Mouse (Mus musculus) hematopoietic multipotent progenitor cell, adult 10-12 weeks (in vitro differentiated cells): Measurements from ENCODE around the gene Zyx. TPM values are rescaled to one million over a fixed set of nuclear protein-coding genes. Genes with fewer than 3 reads are reported as not detected.

Source experiments
- polyA plus RNA-seq: library from polyadenylated mRNA; stranded (reverse); fragments of >175 nt; gene quantifications from 2 replicates; pipeline ENCODE4 v1.2.3, GENCODE M21; 2012; ENCODE audit warnings: low replicate concordance

Gene Zyx
- polyA plus RNA-seq, result 993 and 3,641 TPM in 2 replicates

DNA sequence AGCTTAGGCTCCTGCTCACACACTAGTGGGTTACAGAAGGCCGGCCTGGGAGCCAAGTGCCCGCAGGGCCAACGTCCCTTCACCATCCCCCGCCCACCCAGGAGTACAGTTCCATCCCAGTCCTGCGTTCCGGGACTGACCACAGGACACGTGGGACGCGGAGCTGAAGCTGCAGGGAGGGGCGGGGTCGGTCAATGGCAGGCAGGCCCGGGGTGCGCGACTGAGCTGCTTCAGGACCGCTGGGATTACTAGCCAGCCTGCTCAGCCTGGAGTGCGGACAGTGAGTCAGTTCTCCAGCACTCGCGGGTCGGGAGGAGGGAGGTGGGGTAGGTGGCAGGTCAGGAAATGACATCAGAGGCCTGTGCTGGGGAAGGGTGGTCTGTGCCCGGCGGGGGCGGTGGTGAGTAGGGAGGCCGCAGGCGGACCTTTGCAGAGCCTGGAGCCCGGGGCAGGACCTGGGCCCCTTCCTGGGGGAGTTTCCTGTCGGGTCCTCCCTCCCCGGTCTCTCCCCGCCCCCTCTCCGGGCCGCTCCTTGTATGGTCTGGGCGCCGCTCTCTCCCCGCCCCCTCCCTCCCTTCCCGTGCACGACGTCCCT is at the start of gene Zyx:
Gene Zyx, plus strand, starts transcription at position 205 of the 595 bp plus-strand sequence.

DNA sequence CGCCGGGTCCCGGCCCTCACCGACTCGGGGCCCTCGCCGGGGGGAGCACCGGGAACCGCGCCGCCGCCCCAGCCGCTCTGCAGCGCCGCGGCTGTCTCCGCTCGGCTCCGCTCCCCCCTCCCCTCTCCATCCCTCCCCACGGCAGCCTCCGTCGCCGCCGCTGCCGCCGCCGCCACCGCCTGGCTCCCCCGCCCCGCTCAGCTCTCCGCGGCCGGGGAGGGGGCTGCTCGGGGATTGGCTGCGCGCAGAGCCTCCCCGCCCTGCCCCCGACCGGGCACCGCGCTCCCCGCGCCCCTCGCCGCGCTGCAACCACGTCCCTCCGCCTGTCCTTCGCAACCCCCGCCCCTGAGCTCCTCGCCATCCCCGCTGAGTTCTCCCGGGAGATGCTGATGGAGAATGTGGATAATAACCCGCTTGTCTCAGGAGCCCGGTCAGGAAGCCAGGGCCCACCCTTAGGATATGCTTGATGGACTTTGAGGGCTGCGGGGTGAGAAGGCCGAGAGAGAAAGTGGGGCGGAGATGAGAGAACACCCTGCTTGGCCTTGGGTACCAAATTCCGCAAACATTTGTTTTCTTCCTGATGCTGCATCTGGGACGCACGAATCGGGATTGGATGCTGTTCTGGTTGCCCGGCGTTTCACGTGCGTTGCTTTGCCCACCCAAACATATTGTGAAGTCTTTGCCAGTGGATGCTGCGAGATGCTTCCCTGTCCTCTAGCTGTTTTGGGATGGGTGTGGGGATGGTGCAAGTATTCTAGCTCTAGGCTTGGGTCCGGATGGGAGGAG is 24.8 kb upstream of the Zyx start, which contains the start of gene Fam131b:
Gene Fam131b, minus strand, starts transcription at position 162 of the 786 bp plus-strand sequence.

DNA sequence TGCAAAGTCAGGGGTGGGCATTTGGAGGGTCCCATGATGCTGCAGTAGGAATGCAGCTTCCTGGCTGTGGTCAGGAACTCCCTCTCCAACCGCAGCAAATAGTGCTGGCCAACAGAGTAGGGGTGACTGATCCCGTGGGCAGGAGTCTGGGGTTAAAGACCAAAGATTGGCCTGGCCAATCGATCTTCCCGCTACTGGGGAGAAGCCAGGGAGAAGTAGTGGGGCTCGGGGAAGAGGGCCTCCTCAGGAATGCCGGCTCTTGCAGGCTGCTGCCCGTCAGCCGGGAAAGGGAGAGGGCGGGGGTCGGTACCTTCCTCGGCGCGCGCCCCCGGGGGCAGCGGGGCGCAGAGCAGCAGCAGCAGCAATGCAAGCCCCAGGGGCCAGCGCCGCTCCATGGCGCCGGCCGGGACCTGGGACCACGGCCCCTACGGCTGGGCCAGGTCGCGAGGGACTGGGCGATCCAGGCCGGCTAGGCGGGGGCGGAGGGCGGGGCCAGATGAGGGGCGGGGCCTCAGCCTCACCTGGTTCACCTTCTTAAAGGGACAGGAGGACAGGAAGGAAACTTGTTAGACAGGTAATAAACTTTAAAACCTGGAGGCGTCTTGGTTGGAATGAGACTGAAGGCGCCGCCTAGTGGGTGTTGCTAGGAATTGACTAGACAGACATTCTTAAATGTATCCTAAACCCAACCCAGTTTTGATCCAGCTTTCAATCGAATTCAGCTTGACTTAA is 23.6 kb downstream of the Zyx start, which contains the start of gene Epha1:
Gene Epha1, minus strand, starts transcription at position 453 of the 732 bp plus-strand sequence.

DNA sequence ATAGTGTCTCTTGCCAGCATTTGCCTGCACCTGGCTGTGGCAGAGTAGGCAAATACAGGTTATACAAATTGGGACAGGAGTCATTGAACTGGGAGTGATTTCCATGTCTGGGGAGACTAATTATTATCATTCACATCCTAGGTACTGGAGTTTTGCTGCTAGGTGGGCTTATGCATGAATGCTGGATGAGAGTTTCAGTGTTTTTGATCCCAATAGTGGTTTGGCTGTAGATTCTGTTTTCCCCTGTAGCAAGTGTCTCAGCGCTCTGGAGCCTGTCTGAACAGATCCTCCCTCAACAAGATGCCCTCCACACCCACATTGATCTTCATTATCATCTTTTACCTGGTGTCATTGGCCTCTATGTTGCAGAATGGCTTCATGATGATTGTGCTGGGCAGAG is 50.5 kb downstream of the Zyx start, which contains the start of gene Tas2r143:
Gene Tas2r143, plus strand, starts transcription at position 301 of the 400 bp plus-strand sequence.

GRCm38 (mm10) chr6:42405134-42405533 is 55.7 kb downstream of the Zyx start, which contains the start of gene Tas2r135:
Gene Tas2r135 (plus strand): TSS chr6:42405434.

Other genes starting within 250 kb of the Zyx start
- not detected in 2 replicates for gene Tas2r139, start 208.7 kb upstream of the Zyx start, polyA plus RNA-seq
- not detected in 2 replicates for gene Tas2r144, start 134.3 kb upstream of the Zyx start, polyA plus RNA-seq
- 1.2 and 1.4 TPM in 2 replicates for gene Gstk1, start 103.7 kb upstream of the Zyx start, polyA plus RNA-seq
- gene Tmem139, start 87.7 kb upstream of the Zyx start, polyA plus RNA-seq, result not detected in 2 replicates
- gene Casp2, start 84.6 kb upstream of the Zyx start, polyA plus RNA-seq, result 6.6 and 6.8 TPM in 2 replicates
- 0.17 TPM in 1 of 2 replicates, not detected in the other for gene Clcn1, start 62.9 kb upstream of the Zyx start, polyA plus RNA-seq
- gene Fam131b, start 25.0 kb upstream of the Zyx start, polyA plus RNA-seq, result 0.03 and 0.10 TPM in 2 replicates
- gene Epha1, start 23.6 kb downstream of the Zyx start, polyA plus RNA-seq, result 0.04 TPM in 1 of 2 replicates, not detected in the other
- gene Tas2r143, start 50.6 kb downstream of the Zyx start, polyA plus RNA-seq, result not detected in 2 replicates
- gene Tas2r135, start 55.8 kb downstream of the Zyx start, polyA plus RNA-seq, result not detected in 2 replicates
- gene Tas2r126, start 84.9 kb downstream of the Zyx start, polyA plus RNA-seq, result not detected in 2 replicates
- not detected in 2 replicates for gene Olfr458, start 115.6 kb downstream of the Zyx start, polyA plus RNA-seq
- not detected in 2 replicates for gene Olfr457, start 126.7 kb downstream of the Zyx start, polyA plus RNA-seq
- not detected in 2 replicates for gene Olfr456, start 137.6 kb downstream of the Zyx start, polyA plus RNA-seq
- gene Olfr455, start 198.0 kb downstream of the Zyx start, polyA plus RNA-seq, result not detected in 2 replicates
- gene Tcaf3, start 248.1 kb downstream of the Zyx start, polyA plus RNA-seq, result not detected in 2 replicates